Mouse (Mus musculus): ENCODE data around the gene Rnase4.

DNA sequence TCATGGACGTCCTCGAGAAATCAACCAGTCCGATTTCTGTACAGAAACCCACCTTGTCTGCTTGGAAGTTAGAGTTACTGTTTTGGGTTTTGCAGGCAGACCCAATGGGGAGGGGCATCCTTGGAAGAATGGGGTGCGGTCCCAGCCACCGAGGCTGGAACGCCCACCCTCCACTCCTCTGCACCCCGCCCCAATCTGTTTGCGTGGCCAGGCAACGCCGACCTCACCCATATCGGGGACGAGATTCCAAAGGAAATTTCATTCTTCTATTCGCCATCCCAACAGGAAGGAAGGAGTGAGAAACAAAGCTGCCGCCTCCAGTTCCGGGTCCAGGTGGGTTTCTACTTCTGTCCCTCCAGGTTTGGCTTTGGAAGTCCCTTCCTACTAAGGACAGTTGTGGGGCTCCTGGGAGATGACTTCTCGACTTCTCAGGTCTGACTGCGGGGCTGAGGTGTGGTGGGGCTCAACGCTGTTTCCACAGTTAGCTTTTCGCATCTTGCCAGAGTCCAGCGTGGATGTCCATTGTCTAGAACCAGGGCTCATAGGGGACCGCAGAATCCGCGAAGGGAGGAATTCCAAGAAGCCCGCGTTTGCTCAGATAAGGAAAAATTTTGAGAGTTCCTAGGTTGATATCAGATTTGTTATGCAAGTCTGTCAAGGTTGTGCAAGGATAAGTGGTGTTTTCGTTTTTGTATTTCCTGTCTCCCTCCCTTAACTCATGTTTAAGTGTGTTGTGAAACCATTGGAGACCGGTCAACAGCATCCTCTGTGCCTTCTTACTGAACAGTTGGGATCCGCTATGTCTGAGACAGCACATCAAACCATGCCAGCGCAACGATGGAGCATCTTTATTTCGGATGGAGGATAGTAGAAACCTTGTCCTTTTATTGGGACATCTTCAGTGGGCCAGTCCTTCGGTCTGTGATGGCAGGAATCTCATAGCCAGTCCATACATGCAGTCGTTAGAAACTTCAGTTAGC, at the start of gene Rnase4, which contains the start of gene Ang:
- TF ChIP-seq EP300 (IDR thresholded peaks at IDR 0.05; ENCODE audit: low read depth) (no peak), CTCF (IDR thresholded peaks at IDR 0.05; ENCODE audit: low read depth) (no peak)
